Mouse (Mus musculus) heart, adult 2 months (tissue): ENCODE results near the gene Catspere2. TPM values are rescaled to one million over a fixed set of nuclear protein-coding genes. Genes with fewer than 3 reads are reported as not detected.
"Not testable (repeated sequence)": the region's sequence is repeated elsewhere in the genome, so short reads cannot be mapped to it uniquely, and the experiment has no call there.

Experiments
- DNase-seq, 2 experiments: peaks; one replicate each; pipeline ENCODE4 v3.0.0; 2021
- H3K27ac ChIP-seq: fragments of 200-600 bp; 2 replicates; pipeline ENCODE4 v1.8.1; 2022
- H3K27me3 ChIP-seq: fragments of 200-500 bp; 2 replicates; pipeline ENCODE4 v1.6.1; 2012; ENCODE audit warnings: mild to moderate bottlenecking, low read length, inconsistent platforms, mixed read lengths; ENCODE audit not compliant: control insufficient read depth, insufficient read depth
- H3K36me3 ChIP-seq: fragments of 200-500 bp; 2 replicates; pipeline ENCODE4 v1.6.1; 2012; ENCODE audit warnings: low read length, inconsistent platforms; ENCODE audit not compliant: control insufficient read depth, insufficient read depth
- H3K4me1 ChIP-seq: fragments of 200-500 bp; 2 replicates; pipeline ENCODE4 v1.6.1; 2011; ENCODE audit warnings: low read length; ENCODE audit not compliant: control insufficient read depth, insufficient read depth
- H3K4me3 ChIP-seq: fragments of 200-600 bp; 2 replicates; pipeline ENCODE4 v1.8.1; 2022
- H3K79me2 ChIP-seq: fragments of 200-500 bp; replicated peaks from 2 replicates; pipeline ENCODE4 v1.6.1; 2012; ENCODE audit warnings: mild to moderate bottlenecking, inconsistent platforms, low read length, moderate library complexity, mixed read lengths; ENCODE audit not compliant: control insufficient read depth, insufficient read depth
- H3K9ac ChIP-seq: fragments of 200-500 bp; 2 replicates; pipeline ENCODE4 v1.6.1; 2012; ENCODE audit warnings: low read depth, mild to moderate bottlenecking, control low read depth, inconsistent platforms, low read length, mixed read lengths
- CTCF ChIP-seq: fragments of 200-600 bp; IDR thresholded peaks from 2 replicates; pipeline ENCODE4 v1.8.1; 2022; ENCODE audit warnings: antibody characterized with exemption, mild to moderate bottlenecking, moderate library complexity
- EP300 ChIP-seq: fragments of 200-500 bp; IDR thresholded peaks from 2 replicates; pipeline ENCODE4 v1.6.1; 2011; ENCODE audit warnings: low read depth, low read length, control low read depth; ENCODE audit not compliant: insufficient read depth
- POLR2A ChIP-seq: fragments of 200-500 bp; IDR thresholded peaks from 2 replicates; pipeline ENCODE4 v1.6.1; 2011; ENCODE audit warnings: mild to moderate bottlenecking, low read depth, low read length, control low read depth; ENCODE audit not compliant: insufficient read depth
- WGBS: fragments of 180-500 bp; shearing (Covaris S2); methylation state at CpG from one replicate; pipeline ENCODE4 v1.1.7; 2018; 5-methylcytosine and 5-hydroxymethylcytosine counted together
- intact Hi-C: fragments of 180-260 bp; cut with DNase I; formaldehyde crosslinking; loops from one replicate; pipeline ENCODE4 v1.15.1; 2025
- polyA plus RNA-seq: library from polyadenylated mRNA; depleted of rRNA; stranded (reverse); fragments of >200 nt; gene quantifications from 2 replicates; pipeline ENCODE4 v1.2.3, GENCODE M21; 2012
- total RNA-seq, 2 experiments: library from RNA; stranded (reverse); gene quantifications; 2 replicates each; pipeline ENCODE4 v1.2.3; 2021

Gene Catspere2
- total and polyA plus RNA-seq, 3 experiments, result 0.09 to 0.10 TPM; not detected in 1

DNA sequence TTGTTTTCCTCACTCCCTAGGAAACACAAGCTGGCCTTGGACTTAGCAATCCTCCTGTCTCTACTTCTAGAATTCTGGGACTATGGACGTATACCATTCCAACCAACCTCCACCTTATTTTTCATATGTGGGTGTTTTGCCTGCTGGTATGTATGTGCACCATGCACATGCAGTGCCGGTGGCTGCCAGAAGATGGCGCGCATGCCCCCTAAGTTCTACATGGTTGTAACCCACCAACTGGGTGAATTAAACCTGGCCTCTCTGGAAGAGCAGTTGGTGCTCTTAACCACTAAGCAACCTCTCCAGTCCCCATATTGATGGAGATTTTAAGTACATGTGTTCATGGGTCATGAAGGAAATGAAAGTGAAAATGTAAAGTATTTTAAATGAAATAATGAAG, 89.6 kb downstream of the Catspere2 start:
- intact Hi-C loops, H3K36me3 ChIP-seq, H3K4me3 ChIP-seq, H3K27ac ChIP-seq, H3K27me3 ChIP-seq, H3K79me2 ChIP-seq, H3K4me1 ChIP-seq, H3K9ac ChIP-seq, DNase-seq: not testable (repeated sequence)
- TF ChIP-seq CTCF, result peak; percentile 19
- 61% methylated on average over 4 of the region's 4 CpGs for WGBS

DNA sequence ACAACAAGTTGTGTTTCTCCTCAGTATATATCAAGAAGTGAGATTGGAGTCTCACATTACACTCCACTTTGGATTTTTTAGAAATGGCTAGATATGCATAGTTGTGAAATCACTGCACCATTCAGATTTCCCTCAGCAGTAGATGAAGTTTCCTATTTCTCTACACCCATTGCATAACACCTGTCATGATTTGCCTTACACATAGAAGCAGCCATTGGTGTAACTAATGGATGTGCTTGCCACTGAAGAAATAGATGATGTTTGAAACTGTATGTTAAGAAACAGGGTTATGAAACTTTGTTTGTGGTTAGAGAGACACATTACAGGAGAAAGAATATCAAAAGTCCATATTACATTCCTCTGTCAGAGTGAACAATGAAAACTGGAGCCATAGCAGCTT, 114.6 kb downstream of the Catspere2 start:
- not testable (repeated sequence) for DNase-seq
- intact Hi-C loops, result loop anchor here (5.0 kb wide), 1 partner anchor 241 kb away; no protein-coding TSS in a partner anchor

DNA sequence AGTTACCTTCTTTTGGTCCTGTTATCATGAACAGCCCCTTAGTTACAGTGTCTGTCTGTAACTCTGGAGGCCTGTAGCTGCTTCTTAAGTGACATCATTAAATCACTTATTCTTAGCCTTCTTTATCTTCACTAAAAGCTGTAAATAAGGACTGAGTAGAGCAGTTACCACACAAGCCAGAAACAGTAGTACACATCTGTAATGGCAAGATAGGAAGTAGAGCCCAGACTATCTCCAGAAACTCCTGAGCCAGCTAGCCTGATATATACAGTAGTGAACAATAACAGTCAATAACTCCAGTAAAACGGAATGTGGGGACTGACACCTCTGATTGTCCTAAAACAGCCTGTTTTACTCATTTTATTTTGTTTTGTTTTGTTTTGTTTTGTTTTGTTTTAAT, 125.3 kb downstream of the Catspere2 start:
- not testable (repeated sequence) for H3K36me3 ChIP-seq, H3K9ac ChIP-seq, DNase-seq, H3K4me3 ChIP-seq, H3K4me1 ChIP-seq, H3K79me2 ChIP-seq, H3K27me3 ChIP-seq, H3K27ac ChIP-seq
- intact Hi-C loops, result loop anchor here (2.0 kb wide), 1 partner anchor 234 kb away; no protein-coding TSS in a partner anchor
- WGBS, result 69% methylated on average over 1 of the region's 1 CpGs

More for the DNA sequence above, 114.6 kb downstream of the Catspere2 start:
- H3K9ac ChIP-seq, H3K27ac ChIP-seq, H3K4me1 ChIP-seq, H3K4me3 ChIP-seq, H3K27me3 ChIP-seq, H3K36me3 ChIP-seq, H3K79me2 ChIP-seq: not testable (repeated sequence)

DNA sequence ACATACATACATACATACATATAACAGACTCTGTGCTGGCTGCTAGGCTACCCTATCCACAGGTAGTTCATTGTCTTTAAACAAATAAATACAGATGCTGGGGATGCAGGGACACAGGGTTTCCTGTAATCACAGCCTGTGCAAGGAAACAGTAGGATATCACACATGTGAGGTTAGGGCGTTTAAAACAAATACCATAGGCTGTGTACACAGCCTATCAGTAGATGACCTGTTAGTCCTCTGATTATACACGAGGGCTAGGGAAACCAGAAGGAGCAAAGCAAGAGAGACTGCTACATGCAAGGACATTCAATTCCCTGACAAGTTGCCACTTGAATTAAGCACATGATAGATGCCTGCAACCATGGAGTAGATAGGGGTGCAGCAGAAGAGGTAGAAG, 139.0 kb downstream of the Catspere2 start:
- H3K9ac ChIP-seq, H3K36me3 ChIP-seq, H3K27me3 ChIP-seq, intact Hi-C loops, H3K4me3 ChIP-seq, H3K4me1 ChIP-seq, H3K79me2 ChIP-seq, DNase-seq, H3K27ac ChIP-seq: not testable (repeated sequence)
- 18% methylated on average over 2 of the region's 2 CpGs for WGBS

DNA sequence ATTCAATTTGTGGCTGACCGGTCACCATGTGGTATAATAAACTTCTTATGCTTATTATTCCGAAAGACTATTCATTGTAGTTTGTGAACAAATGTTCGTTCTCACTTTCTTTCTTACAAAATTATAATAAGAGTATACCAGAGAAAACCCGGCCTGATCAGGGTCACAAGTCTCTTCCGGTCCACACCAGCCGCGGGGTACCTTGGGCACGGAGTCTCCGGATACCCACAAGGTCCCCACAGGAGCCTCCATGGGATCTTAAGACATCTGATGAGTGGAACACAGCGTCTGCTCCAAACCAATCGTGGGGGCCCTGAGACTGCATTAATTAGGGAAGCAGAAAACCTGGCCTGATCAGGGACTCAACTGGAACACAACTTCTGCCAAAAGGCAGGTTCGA, 151.1 kb downstream of the Catspere2 start:
- 88% methylated on average over 12 of the region's 12 CpGs for WGBS

DNA sequence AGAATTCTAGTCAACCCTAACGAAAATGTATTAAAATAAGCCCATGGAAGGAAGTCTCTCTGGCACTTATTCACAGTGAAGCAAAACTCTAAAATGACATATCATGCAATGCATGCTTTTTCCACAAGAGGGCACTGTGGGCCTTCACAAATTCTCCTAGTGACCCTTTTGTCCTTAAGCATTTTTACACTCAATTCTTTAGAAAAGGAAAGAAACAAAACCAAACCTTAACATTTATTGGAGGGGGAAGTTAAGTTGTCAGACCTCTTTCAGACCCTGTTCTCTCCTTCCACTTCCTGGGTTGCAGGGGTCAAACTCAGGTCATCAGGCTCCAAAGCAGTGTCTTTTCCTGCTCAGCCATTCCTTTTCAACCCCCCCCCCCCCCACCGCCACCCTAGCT, 163.3 kb downstream of the Catspere2 start:
- not testable (repeated sequence) for H3K4me1 ChIP-seq, H3K79me2 ChIP-seq, H3K4me3 ChIP-seq, H3K27me3 ChIP-seq, DNase-seq, H3K36me3 ChIP-seq, H3K27ac ChIP-seq, H3K9ac ChIP-seq
- peak; percentile 62 for TF ChIP-seq CTCF
- 8% methylated on average over 2 of the region's 2 CpGs for WGBS
- intact Hi-C loops, result loop anchor here (5.0 kb wide), 2 partner anchors 96 to 301 kb away; no protein-coding TSS in a partner anchor

More for the DNA sequence above, 151.1 kb downstream of the Catspere2 start:
- Histone ChIP-seq H3K79me2 (no peaks in the 10 kb centered on the region), H3K27ac (no peak overlapping the region), H3K4me1 (no peaks in the 10 kb centered on the region), H3K4me3 (no peak overlapping the region), H3K9ac (no peak overlapping the region), H3K27me3 (no peaks in the 10 kb centered on the region), H3K36me3 (no peaks in the 10 kb centered on the region)
- intact Hi-C loops, result no loop called here
- TF ChIP-seq EP300, result no peak
- no peak for TF ChIP-seq CTCF
- no peak for TF ChIP-seq POLR2A
- no peak for DNase-seq

DNA sequence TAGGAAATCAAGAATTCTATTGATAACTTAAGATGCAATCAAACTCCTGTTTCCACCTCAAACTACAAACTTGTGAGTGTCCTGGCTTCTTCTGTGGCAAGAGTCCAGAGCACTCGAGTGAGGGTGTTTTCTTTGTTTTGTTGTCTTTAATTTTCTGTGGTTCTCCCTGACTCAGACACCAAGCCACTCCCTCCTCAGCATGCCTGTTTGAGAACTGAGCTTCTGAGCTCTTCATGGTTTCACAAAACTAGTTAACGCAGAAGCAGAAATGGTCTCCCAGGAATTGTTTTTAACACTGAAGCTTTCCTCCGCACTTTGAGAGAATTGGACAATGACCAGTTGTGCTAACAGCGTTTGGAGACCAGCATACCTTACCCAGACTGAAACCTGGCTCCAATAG, 163.7 kb downstream of the Catspere2 start:
- intact Hi-C loops, result loop anchor here (1.0 to 5.0 kb wide), 3 partner anchors 95 to 300 kb away; no protein-coding TSS in a partner anchor
- H3K4me3 ChIP-seq, H3K4me1 ChIP-seq, DNase-seq, H3K79me2 ChIP-seq, H3K36me3 ChIP-seq, H3K27ac ChIP-seq, H3K9ac ChIP-seq, H3K27me3 ChIP-seq: not testable (repeated sequence)
- WGBS, result 54% methylated on average over 4 of the region's 4 CpGs
